Mouse (Mus musculus): ENCODE data around the gene Cdh12.
"Not testable (repeated sequence)": the region's sequence is repeated elsewhere in the genome, so short reads cannot be mapped to it uniquely, and the experiment has no call there.

Cdh12 gene

GRCm38 (mm10) chr15:20448861-20449663, at the start of gene Cdh12:
Gene Cdh12 (plus strand): TSS chr15:20449265.
- Histone ChIP-seq H3K36me3 (ENCODE audit: control insufficient read depth, insufficient read depth, low read length, poor library complexity, severe bottlenecking) (no peaks in the 10 kb centered on the region), H3K27me3 (ENCODE audit: control insufficient read depth, insufficient read depth, low read length, poor library complexity, severe bottlenecking) (no peaks in the 10 kb centered on the region)
- no peak for DNase-seq (ENCODE audit: low read depth, low spot score)

- Histone ChIP-seq H3K27me3 (ENCODE audit: control insufficient read depth, insufficient read depth, low read length, poor library complexity, severe bottlenecking) (no peaks in the 10 kb centered on the region), H3K36me3 (ENCODE audit: control insufficient read depth, insufficient read depth, low read length, poor library complexity, severe bottlenecking) (no peaks in the 10 kb centered on the region)
- no peak for DNase-seq (ENCODE audit: low read depth, low spot score)
Observed at GRCm38 (mm10) chr15:20403596-20403995, 45.5 kb upstream of the Cdh12 start.

- H3K27me3 ChIP-seq (ENCODE audit: control insufficient read depth, insufficient read depth, low read length, poor library complexity, severe bottlenecking), result no peaks in the 10 kb centered on the region
- DNase-seq (ENCODE audit: low read depth, low spot score), result no peak
- H3K36me3 ChIP-seq (ENCODE audit: control insufficient read depth, insufficient read depth, low read length, poor library complexity, severe bottlenecking), result no peaks in the 10 kb centered on the region
Observed at GRCm38 (mm10) chr15:20413397-20413796, 35.7 kb upstream of the Cdh12 start.

- DNase-seq (ENCODE audit: low read depth, low spot score), result no peak
- H3K27me3 ChIP-seq (ENCODE audit: control insufficient read depth, insufficient read depth, low read length, poor library complexity, severe bottlenecking), result no peaks in the 10 kb centered on the region
- H3K36me3 ChIP-seq (ENCODE audit: control insufficient read depth, insufficient read depth, low read length, poor library complexity, severe bottlenecking), result no peaks in the 10 kb centered on the region
Observed at GRCm38 (mm10) chr15:20436356-20436755, 12.7 kb upstream of the Cdh12 start.

- no peaks in the 10 kb centered on the region for H3K27me3 ChIP-seq (ENCODE audit: control insufficient read depth, insufficient read depth, low read length, poor library complexity, severe bottlenecking)
- no peaks in the 10 kb centered on the region for H3K36me3 ChIP-seq (ENCODE audit: control insufficient read depth, insufficient read depth, low read length, poor library complexity, severe bottlenecking)
- DNase-seq (ENCODE audit: low read depth, low spot score), result no peak
Observed at GRCm38 (mm10) chr15:20450558-20450957, 1.5 kb downstream of the Cdh12 start.

GRCm38 (mm10) chr15:20458508-20458907, 9.4 kb downstream of the Cdh12 start:
- DNase-seq (ENCODE audit: low read depth, low spot score), result no peak
- H3K27me3 ChIP-seq (ENCODE audit: control insufficient read depth, insufficient read depth, low read length, poor library complexity, severe bottlenecking), result no peaks in the 10 kb centered on the region
- no peaks in the 10 kb centered on the region for H3K36me3 ChIP-seq (ENCODE audit: control insufficient read depth, insufficient read depth, low read length, poor library complexity, severe bottlenecking)

GRCm38 (mm10) chr15:20462500-20462899, 13.4 kb downstream of the Cdh12 start:
- H3K27me3 ChIP-seq (ENCODE audit: control insufficient read depth, insufficient read depth, low read length, poor library complexity, severe bottlenecking), result no peaks in the 10 kb centered on the region
- no peaks in the 10 kb centered on the region for H3K36me3 ChIP-seq (ENCODE audit: control insufficient read depth, insufficient read depth, low read length, poor library complexity, severe bottlenecking)
- DNase-seq (ENCODE audit: low read depth, low spot score), result no peak

- Histone ChIP-seq H3K36me3 (ENCODE audit: control insufficient read depth, insufficient read depth, low read length, poor library complexity, severe bottlenecking) (no peaks in the 10 kb centered on the region), H3K27me3 (ENCODE audit: control insufficient read depth, insufficient read depth, low read length, poor library complexity, severe bottlenecking) (no peaks in the 10 kb centered on the region)
- DNase-seq (ENCODE audit: low read depth, low spot score), result no peak
Observed at GRCm38 (mm10) chr15:20463601-20464000, 14.5 kb downstream of the Cdh12 start.

- DNase-seq (ENCODE audit: low read depth, low spot score), result no peak
- H3K27me3 ChIP-seq (ENCODE audit: control insufficient read depth, insufficient read depth, low read length, poor library complexity, severe bottlenecking), result no peaks in the 10 kb centered on the region
- H3K36me3 ChIP-seq (ENCODE audit: control insufficient read depth, insufficient read depth, low read length, poor library complexity, severe bottlenecking), result no peaks in the 10 kb centered on the region
Observed at GRCm38 (mm10) chr15:20550979-20551378, 101.9 kb downstream of the Cdh12 start.

- Histone ChIP-seq H3K36me3 (ENCODE audit: control insufficient read depth, insufficient read depth, low read length, poor library complexity, severe bottlenecking) (no peaks in the 10 kb centered on the region), H3K27me3 (ENCODE audit: control insufficient read depth, insufficient read depth, low read length, poor library complexity, severe bottlenecking) (no peaks in the 10 kb centered on the region)
- no peak for DNase-seq (ENCODE audit: low read depth, low spot score)
Observed at GRCm38 (mm10) chr15:20571012-20571411, 121.9 kb downstream of the Cdh12 start.

- Histone ChIP-seq H3K36me3 (ENCODE audit: control insufficient read depth, insufficient read depth, low read length, poor library complexity, severe bottlenecking) (no peaks in the 10 kb centered on the region), H3K27me3 (ENCODE audit: control insufficient read depth, insufficient read depth, low read length, poor library complexity, severe bottlenecking) (no peaks in the 10 kb centered on the region)
- DNase-seq (ENCODE audit: low read depth, low spot score), result no peak
Observed at GRCm38 (mm10) chr15:20582567-20583075, 133.6 kb downstream of the Cdh12 start.

GRCm38 (mm10) chr15:20591599-20591998, 142.5 kb downstream of the Cdh12 start:
- Histone ChIP-seq H3K36me3 (ENCODE audit: control insufficient read depth, insufficient read depth, low read length, poor library complexity, severe bottlenecking) (no peaks in the 10 kb centered on the region), H3K27me3 (ENCODE audit: control insufficient read depth, insufficient read depth, low read length, poor library complexity, severe bottlenecking) (no peaks in the 10 kb centered on the region)
- DNase-seq (ENCODE audit: low read depth, low spot score), result no peak

- not testable (repeated sequence) for H3K27me3 ChIP-seq (ENCODE audit: control insufficient read depth, insufficient read depth, low read length, poor library complexity, severe bottlenecking); DNase-seq (ENCODE audit: low read depth, low spot score); H3K36me3 ChIP-seq (ENCODE audit: control insufficient read depth, insufficient read depth, low read length, poor library complexity, severe bottlenecking)
Observed at GRCm38 (mm10) chr15:20605751-20606150, 156.7 kb downstream of the Cdh12 start.

- Histone ChIP-seq H3K27me3 (ENCODE audit: control insufficient read depth, insufficient read depth, low read length, poor library complexity, severe bottlenecking) (no peaks in the 10 kb centered on the region), H3K36me3 (ENCODE audit: control insufficient read depth, insufficient read depth, low read length, poor library complexity, severe bottlenecking) (no peaks in the 10 kb centered on the region)
- no peak for DNase-seq (ENCODE audit: low read depth, low spot score)
Observed at GRCm38 (mm10) chr15:20634593-20634992, 185.5 kb downstream of the Cdh12 start.

- DNase-seq (ENCODE audit: low read depth, low spot score), result no peak
- H3K27me3 ChIP-seq (ENCODE audit: control insufficient read depth, insufficient read depth, low read length, poor library complexity, severe bottlenecking), result no peaks in the 10 kb centered on the region
- no peaks in the 10 kb centered on the region for H3K36me3 ChIP-seq (ENCODE audit: control insufficient read depth, insufficient read depth, low read length, poor library complexity, severe bottlenecking)
Observed at GRCm38 (mm10) chr15:20639155-20639554, 190.1 kb downstream of the Cdh12 start.

All from splenic B cell, adult 2 months (primary cell).